Mouse (Mus musculus) E14TG2a.4 (cell line): Measurements from ENCODE around the gene Ldlrap1.

Experiments
- CTCF ChIP-seq: conservative IDR thresholded peaks from 2 replicates; pipeline ENCODE4 v1.5.1; 2014; ENCODE audit warnings: low read length
- POU5F1 ChIP-seq: IDR thresholded peaks from 2 replicates; pipeline ENCODE4 v1.6.1; 2014; ENCODE audit warnings: low read length, borderline replicate concordance

GRCm38 (mm10) chr4:134702981-134703834 lies 64.6 kb downstream of the Ldlrap1 start:
- TF ChIP-seq CTCF (no peak), POU5F1 (no peak)
